Mouse (Mus musculus): Measurements from ENCODE around the gene Thy1. TPM values are rescaled to one million over a fixed set of nuclear protein-coding genes. Genes with fewer than 3 reads are reported as not detected.

Thy1 gene
- polyA plus RNA-seq, 1 experiment from 2014 or later: 4.5 TPM

GRCm38 (mm10) chr9:44087761-44088455, 44.7 kb downstream of the Thy1 start:
- peak; percentile 49 for DNase-seq (ENCODE audit: low spot score)
- H3K4me1 ChIP-seq (replicated peaks; ENCODE audit: control insufficient read depth, insufficient read depth): peaks cover 8% of the 10 kb centered on the region; the same call in 1 of the 2 replicates
- no peaks in the 10 kb centered on the region for H3K9me3 ChIP-seq (ENCODE audit: control insufficient read depth, low read length)
- H3K9ac ChIP-seq (ENCODE audit: low read length): no peak overlapping the region
- no peaks in the 10 kb centered on the region for H3K27me3 ChIP-seq (ENCODE audit: control insufficient read depth, insufficient read depth, low read length)
- 0 out of 2 replicates have a peak overlapping the region, but pooled peaks have one; percentile 18 for H3K27ac ChIP-seq (replicated peaks)
- TF ChIP-seq EP300 (optimal IDR thresholded peaks at IDR 0.05) (no peak), CTCF (IDR thresholded peaks at IDR 0.05; ENCODE audit: low read depth) (no peak)
- H3K4me3 ChIP-seq (ENCODE audit: low read depth, low read length): no peak overlapping the region
- H3K4me2 ChIP-seq (replicated peaks; ENCODE audit: low read depth): 0 out of 2 replicates have a peak overlapping the region, but pooled peaks have one; percentile 17
- H3K36me3 ChIP-seq (ENCODE audit: control insufficient read depth, insufficient read depth, low read length): no peaks in the 10 kb centered on the region; the same call in 1 of the 2 replicates
- WGBS: 12% methylated on average over 15 of the region's 15 CpGs
- no peak for ATAC-seq (ENCODE audit: low FRiP score, low TSS enrichment)

GRCm38 (mm10) chr9:44088877-44089608, 45.9 kb downstream of the Thy1 start:
- H3K9ac ChIP-seq (ENCODE audit: low read length): no peak overlapping the region

GRCm38 (mm10) chr9:44093612-44094503, 50.7 kb downstream of the Thy1 start:
- Histone ChIP-seq H3K4me1 (replicated peaks; ENCODE audit: control insufficient read depth, insufficient read depth) (no peaks in the 10 kb centered on the region), H3K27ac (replicated peaks) (no peak overlapping the region), H3K4me2 (replicated peaks; ENCODE audit: low read depth) (no peak overlapping the region), H3K36me3 (ENCODE audit: control insufficient read depth, insufficient read depth, low read length) (no peaks in the 10 kb centered on the region; the same call in 1 of the 2 replicates), H3K9ac (ENCODE audit: low read length) (no peak overlapping the region), H3K4me3 (ENCODE audit: low read depth, low read length) (no peak overlapping the region), H3K9me3 (ENCODE audit: control insufficient read depth, low read length) (no peaks in the 10 kb centered on the region), H3K27me3 (ENCODE audit: control insufficient read depth, insufficient read depth, low read length) (no peaks in the 10 kb centered on the region)
- DNase-seq (ENCODE audit: low spot score): peak; percentile 87
- 38% methylated on average over 24 of the region's 24 CpGs for WGBS
- peak; percentile 68 for ATAC-seq (ENCODE audit: low FRiP score, low TSS enrichment)
- TF ChIP-seq EP300 (optimal IDR thresholded peaks at IDR 0.05) (no peak), CTCF (IDR thresholded peaks at IDR 0.05; ENCODE audit: low read depth) (peak; percentile 90)

More at GRCm38 (mm10) chr9:44088877-44089608, 45.9 kb downstream of the Thy1 start:
- 69% methylated on average over 12 of the region's 12 CpGs for WGBS
- no peak for DNase-seq (ENCODE audit: low spot score)
- TF ChIP-seq CTCF (IDR thresholded peaks at IDR 0.05; ENCODE audit: low read depth) (no peak), EP300 (optimal IDR thresholded peaks at IDR 0.05) (no peak)
- Histone ChIP-seq H3K36me3 (ENCODE audit: control insufficient read depth, insufficient read depth, low read length) (no peaks in the 10 kb centered on the region; the same call in 1 of the 2 replicates), H3K27ac (replicated peaks) (peak overlapping the region; percentile 9; the same call in 1 of the 2 replicates), H3K4me1 (replicated peaks; ENCODE audit: control insufficient read depth, insufficient read depth) (peaks cover 8% of the 10 kb centered on the region; the same call in 1 of the 2 replicates), H3K9me3 (ENCODE audit: control insufficient read depth, low read length) (no peaks in the 10 kb centered on the region), H3K4me3 (ENCODE audit: low read depth, low read length) (no peak overlapping the region), H3K4me2 (replicated peaks; ENCODE audit: low read depth) (no peak overlapping the region), H3K27me3 (ENCODE audit: control insufficient read depth, insufficient read depth, low read length) (no peaks in the 10 kb centered on the region)
- ATAC-seq (ENCODE audit: low FRiP score, low TSS enrichment): no peak

GRCm38 (mm10) chr9:44094737-44095136, 51.6 kb downstream of the Thy1 start:
- ATAC-seq (ENCODE audit: low FRiP score, low TSS enrichment): no peak
- WGBS: 87% methylated on average over 3 of the region's 3 CpGs
- no peaks in the 10 kb centered on the region for H3K9me3 ChIP-seq (ENCODE audit: control insufficient read depth, low read length)
- H3K4me2 ChIP-seq (replicated peaks; ENCODE audit: low read depth): no peak overlapping the region
- H3K27me3 ChIP-seq (ENCODE audit: control insufficient read depth, insufficient read depth, low read length): no peaks in the 10 kb centered on the region
- H3K36me3 ChIP-seq (ENCODE audit: control insufficient read depth, insufficient read depth, low read length): no peaks in the 10 kb centered on the region; the same call in 1 of the 2 replicates
- no peaks in the 10 kb centered on the region for H3K4me1 ChIP-seq (replicated peaks; ENCODE audit: control insufficient read depth, insufficient read depth)
- TF ChIP-seq EP300 (optimal IDR thresholded peaks at IDR 0.05): no peak
- H3K27ac ChIP-seq (replicated peaks): no peak overlapping the region
- no peak for DNase-seq (ENCODE audit: low spot score)
- no peak overlapping the region for H3K9ac ChIP-seq (ENCODE audit: low read length)
- H3K4me3 ChIP-seq (ENCODE audit: low read depth, low read length): no peak overlapping the region

GRCm38 (mm10) chr9:44095781-44096180, 52.6 kb downstream of the Thy1 start:
- TF ChIP-seq EP300 (optimal IDR thresholded peaks at IDR 0.05) (no peak), CTCF (IDR thresholded peaks at IDR 0.05; ENCODE audit: low read depth) (no peak)
- Histone ChIP-seq H3K4me3 (ENCODE audit: low read depth, low read length) (no peak overlapping the region), H3K27ac (replicated peaks) (no peak overlapping the region), H3K27me3 (ENCODE audit: control insufficient read depth, insufficient read depth, low read length) (no peaks in the 10 kb centered on the region), H3K9ac (ENCODE audit: low read length) (no peak overlapping the region), H3K9me3 (ENCODE audit: control insufficient read depth, low read length) (no peaks in the 10 kb centered on the region), H3K4me1 (replicated peaks; ENCODE audit: control insufficient read depth, insufficient read depth) (no peaks in the 10 kb centered on the region), H3K36me3 (ENCODE audit: control insufficient read depth, insufficient read depth, low read length) (no peaks in the 10 kb centered on the region; the same call in 1 of the 2 replicates), H3K4me2 (replicated peaks; ENCODE audit: low read depth) (no peak overlapping the region)
- DNase-seq (ENCODE audit: low spot score) (no peak), ATAC-seq (ENCODE audit: low FRiP score, low TSS enrichment) (no peak)
- WGBS: 92% methylated on average over 9 of the region's 9 CpGs
